Mouse (Mus musculus) liver, adult 2 months (tissue): ENCODE data around the gene Mknk1. TPM values are rescaled to one million over a fixed set of nuclear protein-coding genes. Genes with fewer than 3 reads are reported as not detected.
A peak's percentile ranks its signal among the peaks of the same experiment; 100 is the strongest.

Experiments used
- DNase-seq: peaks from one replicate; pipeline ENCODE4 v3.0.0-alpha.2; 2011; ENCODE audit warnings: low read depth, low spot score; ENCODE audit errors: extremely low read depth
- H3K27ac ChIP-seq: fragments of 200-500 bp; replicated peaks from 2 replicates; pipeline ENCODE4 v1.5.1; 2012; ENCODE audit warnings: low read depth, mild to moderate bottlenecking, control low read depth, inconsistent platforms, low read length; ENCODE audit not compliant: insufficient read depth
- H3K27me3 ChIP-seq: fragments of 200-500 bp; 2 replicates; pipeline ENCODE4 v1.6.1; 2012; ENCODE audit warnings: mild to moderate bottlenecking, moderate library complexity, low read length, inconsistent platforms; ENCODE audit not compliant: control insufficient read depth, insufficient read depth
- H3K36me3 ChIP-seq: fragments of 200-500 bp; 2 replicates; pipeline ENCODE4 v1.6.1; 2012; ENCODE audit warnings: low read length, inconsistent platforms; ENCODE audit not compliant: control insufficient read depth, insufficient read depth
- H3K4me1 ChIP-seq: fragments of 200-500 bp; 2 replicates; pipeline ENCODE4 v1.6.1; 2011; ENCODE audit warnings: low read length; ENCODE audit not compliant: control insufficient read depth, insufficient read depth
- H3K4me3 ChIP-seq: fragments of 200-500 bp; 2 replicates; pipeline ENCODE4 v1.5.1; 2011; ENCODE audit warnings: low read depth, mild to moderate bottlenecking, control low read depth, low read length, moderate library complexity; ENCODE audit not compliant: insufficient read depth
- H3K79me2 ChIP-seq: fragments of 200-500 bp; 2 replicates; pipeline ENCODE4 v1.6.1; 2012; ENCODE audit warnings: inconsistent platforms, mild to moderate bottlenecking, low read length, moderate library complexity; ENCODE audit not compliant: control insufficient read depth, insufficient read depth
- H3K9ac ChIP-seq: fragments of 200-500 bp; 2 replicates; pipeline ENCODE4 v1.6.1; 2012; ENCODE audit warnings: low read depth, mild to moderate bottlenecking, control low read depth, inconsistent platforms, low read length
- CTCF ChIP-seq: fragments of 200-500 bp; IDR thresholded peaks from 2 replicates; pipeline ENCODE4 v1.5.1; 2011; ENCODE audit warnings: low read depth, low read length, control low read depth
- POLR2A ChIP-seq: fragments of 200-500 bp; IDR thresholded peaks from 2 replicates; pipeline ENCODE4 v1.6.1; 2011; ENCODE audit warnings: low read length, control low read depth; ENCODE audit not compliant: insufficient read depth; ENCODE audit errors: extremely low read depth
- WGBS: fragments of 180-500 bp; shearing (Covaris S2); methylation state at CpG from one replicate; pipeline ENCODE4 v1.1.7; 2018; 5-methylcytosine and 5-hydroxymethylcytosine counted together
- polyA plus RNA-seq: library from polyadenylated mRNA; depleted of rRNA; stranded (reverse); fragments of >200 nt; gene quantifications from 2 replicates; pipeline ENCODE4 v1.2.3, GENCODE M21; 2012
- total RNA-seq: library from RNA; depleted of rRNA; stranded (reverse); fragments of >200 nt; gene quantifications from 2 replicates; pipeline ENCODE4 v1.2.3, GENCODE M21; 2014

The Mknk1 gene
- total and polyA plus RNA-seq, 2 experiments: 14.0 to 22.7 TPM

DNA sequence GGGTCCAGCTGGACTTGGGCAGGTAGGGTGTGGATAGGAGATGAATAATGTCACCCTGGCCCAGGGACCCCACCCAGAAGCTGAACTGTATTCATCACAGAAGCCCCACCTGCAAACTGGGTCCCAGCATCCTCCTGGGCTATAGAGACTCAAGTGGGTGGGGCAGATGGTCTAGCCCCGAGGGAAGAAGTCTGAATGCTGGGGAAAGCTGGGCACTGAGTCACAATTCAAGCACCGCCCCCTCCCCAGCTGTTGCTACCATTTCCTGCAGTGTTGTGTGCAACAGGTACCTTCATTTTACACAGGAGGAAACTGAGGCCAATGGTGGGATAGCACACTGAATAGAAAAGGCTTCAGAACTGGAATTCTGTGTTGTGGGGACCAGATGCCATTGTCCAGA lies 7.0 kb upstream of the Mknk1 start:
- Histone ChIP-seq H3K9ac (no peak overlapping the region), H3K4me1 (peaks cover 11% of the 10 kb centered on the region), H3K27me3 (no peaks in the 10 kb centered on the region), H3K4me3 (no peak overlapping the region), H3K36me3 (peaks cover 19% of the 10 kb centered on the region; the same call in 1 of the 2 replicates), H3K79me2 (peaks cover 4% of the 10 kb centered on the region; the same call in 1 of the 2 replicates), H3K27ac (no peak overlapping the region)
- 70% methylated on average over 2 of the region's 2 CpGs for WGBS
- DNase-seq: no peak
- TF ChIP-seq CTCF: no peak

DNA sequence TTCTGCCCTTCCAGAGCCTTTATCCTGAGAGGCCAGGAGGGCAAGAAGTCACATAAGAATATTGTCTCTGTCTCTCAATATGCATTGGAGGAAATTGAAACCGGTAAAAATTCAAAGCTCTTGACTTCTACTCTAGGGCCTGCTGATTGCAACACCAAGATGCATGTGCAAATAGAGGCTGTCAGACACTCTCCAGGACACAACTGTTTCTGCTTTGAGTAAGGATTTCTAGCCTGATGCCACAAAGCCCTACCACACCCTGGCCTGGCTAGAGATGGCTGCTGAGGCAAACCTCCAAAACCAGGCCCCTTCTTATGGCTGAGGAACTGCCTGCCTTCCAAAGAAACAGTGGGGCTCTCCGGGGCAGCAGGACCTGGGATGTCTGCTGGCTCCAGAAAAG lies 3.4 kb upstream of the Mknk1 start:
- Histone ChIP-seq H3K79me2 (peaks cover 5% of the 10 kb centered on the region; the same call in 1 of the 2 replicates), H3K4me3 (no peak overlapping the region), H3K27me3 (no peaks in the 10 kb centered on the region), H3K4me1 (peaks cover 5% of the 10 kb centered on the region), H3K27ac (no peak overlapping the region), H3K9ac (no peak overlapping the region), H3K36me3 (peaks cover 19% of the 10 kb centered on the region; the same call in 1 of the 2 replicates)
- no peak for TF ChIP-seq POLR2A
- TF ChIP-seq CTCF: no peak
- no peak for DNase-seq
- WGBS: 60% methylated on average over 2 of the region's 2 CpGs

DNA sequence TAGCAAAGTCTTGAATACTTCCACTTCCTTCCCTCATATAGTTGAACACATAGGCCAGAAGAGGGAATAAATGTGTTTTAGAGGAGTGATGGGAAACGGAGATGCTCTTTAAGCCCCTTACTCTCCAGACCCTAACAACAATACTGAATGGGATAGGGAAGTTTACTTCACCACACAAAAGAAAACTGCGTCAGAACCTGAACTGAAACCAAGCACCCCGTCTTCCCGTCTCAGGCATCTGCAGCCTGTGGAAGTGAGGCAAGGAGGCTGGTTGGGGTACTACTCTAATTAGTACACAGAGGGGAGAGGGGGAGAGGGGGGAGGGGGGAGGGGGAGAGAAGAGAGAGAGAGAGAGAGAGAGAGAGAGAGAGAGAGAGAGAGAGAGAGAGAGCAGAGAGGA lies 802 bp upstream of the Mknk1 start:
- 66% methylated on average over 4 of the region's 4 CpGs for WGBS
- Histone ChIP-seq H3K9ac (no peak overlapping the region), H3K4me1 (peaks cover 5% of the 10 kb centered on the region), H3K36me3 (peaks cover 10% of the 10 kb centered on the region; the same call in 1 of the 2 replicates), H3K27ac (no peak overlapping the region), H3K27me3 (no peaks in the 10 kb centered on the region), H3K4me3 (no peak overlapping the region), H3K79me2 (peaks cover 8% of the 10 kb centered on the region; the same call in 1 of the 2 replicates)
- TF ChIP-seq CTCF (no peak), POLR2A (no peak)
- DNase-seq: no peak

DNA sequence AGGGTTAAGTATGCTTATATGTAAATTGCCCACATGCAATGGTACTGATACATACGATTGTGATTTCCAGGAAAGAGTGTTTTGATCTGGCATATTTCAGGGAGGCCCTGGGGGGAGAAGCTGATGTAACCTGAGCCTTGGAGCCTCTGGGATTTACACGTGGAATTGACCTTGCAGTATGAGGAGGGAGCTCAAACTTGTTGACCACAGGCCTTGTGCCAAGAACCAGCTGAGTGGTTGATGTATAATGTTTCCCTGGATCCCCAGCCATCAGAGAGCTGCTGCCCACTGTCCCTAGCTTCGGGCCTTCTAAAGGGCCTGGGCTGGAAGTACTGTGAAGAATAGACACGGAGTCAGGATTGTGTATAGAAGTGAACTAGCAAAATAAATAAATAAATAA lies 958 bp downstream of the Mknk1 start:
- Histone ChIP-seq H3K27ac (no peak overlapping the region), H3K4me3 (no peak overlapping the region), H3K27me3 (no peaks in the 10 kb centered on the region), H3K9ac (no peak overlapping the region), H3K36me3 (peaks cover 4% of the 10 kb centered on the region; the same call in 1 of the 2 replicates), H3K4me1 (peaks cover 5% of the 10 kb centered on the region), H3K79me2 (peaks cover 8% of the 10 kb centered on the region; the same call in 1 of the 2 replicates)
- WGBS: 32% methylated on average over 4 of the region's 4 CpGs
- TF ChIP-seq POLR2A: no peak
- TF ChIP-seq CTCF: no peak
- DNase-seq: peak; percentile 15

DNA sequence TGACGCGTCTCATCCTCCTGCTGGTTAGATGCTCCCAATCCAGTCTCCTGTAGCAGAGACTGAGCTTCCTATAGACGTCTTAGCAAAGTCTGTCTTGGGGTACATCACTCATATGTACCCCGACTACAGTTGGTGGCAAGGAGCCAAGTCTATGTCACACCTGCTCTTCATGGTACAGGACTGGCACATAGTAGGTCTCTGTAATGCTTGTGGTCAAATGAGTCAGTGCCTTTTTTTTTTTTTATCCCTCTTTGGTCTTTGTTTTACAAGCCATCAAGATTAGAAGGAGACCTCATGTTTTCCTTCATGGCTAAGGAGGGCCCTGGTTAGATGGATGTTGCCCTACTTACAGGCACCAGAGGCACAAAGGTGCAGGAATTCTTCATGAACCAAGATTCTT lies 1.8 kb downstream of the Mknk1 start:
- H3K36me3 ChIP-seq: no peaks in the 10 kb centered on the region
- WGBS: 82% methylated on average over 4 of the region's 4 CpGs

DNA sequence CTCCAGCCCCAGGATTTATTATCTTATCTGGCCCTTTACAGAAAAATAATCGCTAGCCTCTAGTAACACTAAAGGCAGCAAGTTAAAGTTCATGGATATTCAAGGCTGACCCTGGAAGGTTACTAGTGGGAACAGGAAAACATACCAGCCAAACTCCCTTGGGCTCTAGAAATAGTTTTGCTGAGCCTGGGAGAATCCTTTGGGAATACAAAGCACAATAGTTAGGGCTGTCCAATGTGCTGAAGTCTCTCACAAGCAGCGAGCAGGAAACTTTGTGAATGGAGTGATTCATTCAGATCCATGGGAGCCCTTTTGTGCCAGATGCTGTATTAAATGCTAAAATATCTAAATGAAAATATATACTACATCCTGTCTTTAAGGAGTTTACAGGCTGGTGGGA lies 7.7 kb downstream of the Mknk1 start:
- Histone ChIP-seq H3K36me3 (peaks cover 21% of the 10 kb centered on the region), H3K27ac (no peak overlapping the region), H3K79me2 (peaks cover 2% of the 10 kb centered on the region; the same call in 1 of the 2 replicates), H3K27me3 (no peaks in the 10 kb centered on the region), H3K4me1 (peaks cover 7% of the 10 kb centered on the region), H3K4me3 (no peak overlapping the region), H3K9ac (no peak overlapping the region)
- no peak for DNase-seq
- TF ChIP-seq POLR2A (no peak), CTCF (no peak)
- WGBS: 70% methylated on average over 2 of the region's 2 CpGs

More for the DNA sequence above, 1.8 kb downstream of the Mknk1 start:
- H3K27ac ChIP-seq: no peak overlapping the region
- H3K27me3 ChIP-seq: no peaks in the 10 kb centered on the region
- no peak overlapping the region for H3K9ac ChIP-seq
- TF ChIP-seq CTCF: no peak
- no peak for TF ChIP-seq POLR2A
- no peak for DNase-seq
- peaks cover 5% of the 10 kb centered on the region for H3K4me1 ChIP-seq
- H3K79me2 ChIP-seq: peaks cover 8% of the 10 kb centered on the region; the same call in 1 of the 2 replicates
- no peak overlapping the region for H3K4me3 ChIP-seq
